Mouse (Mus musculus) olfactory bulb, adult 2 months (tissue): ENCODE measurements around the gene Stap2.

Source experiments
- CTCF ChIP-seq: fragments of 200-500 bp; IDR thresholded peaks from 2 replicates; pipeline ENCODE4 v1.5.1; 2012; ENCODE audit warnings: low read depth, mild to moderate bottlenecking, low read length, moderate library complexity; ENCODE audit not compliant: insufficient read depth
- POLR2A ChIP-seq: fragments of 200-500 bp; IDR thresholded peaks from 2 replicates; pipeline ENCODE4 v1.6.1; 2012; ENCODE audit warnings: mild to moderate bottlenecking, low read depth, low read length, moderate library complexity; ENCODE audit not compliant: insufficient read depth

DNA sequence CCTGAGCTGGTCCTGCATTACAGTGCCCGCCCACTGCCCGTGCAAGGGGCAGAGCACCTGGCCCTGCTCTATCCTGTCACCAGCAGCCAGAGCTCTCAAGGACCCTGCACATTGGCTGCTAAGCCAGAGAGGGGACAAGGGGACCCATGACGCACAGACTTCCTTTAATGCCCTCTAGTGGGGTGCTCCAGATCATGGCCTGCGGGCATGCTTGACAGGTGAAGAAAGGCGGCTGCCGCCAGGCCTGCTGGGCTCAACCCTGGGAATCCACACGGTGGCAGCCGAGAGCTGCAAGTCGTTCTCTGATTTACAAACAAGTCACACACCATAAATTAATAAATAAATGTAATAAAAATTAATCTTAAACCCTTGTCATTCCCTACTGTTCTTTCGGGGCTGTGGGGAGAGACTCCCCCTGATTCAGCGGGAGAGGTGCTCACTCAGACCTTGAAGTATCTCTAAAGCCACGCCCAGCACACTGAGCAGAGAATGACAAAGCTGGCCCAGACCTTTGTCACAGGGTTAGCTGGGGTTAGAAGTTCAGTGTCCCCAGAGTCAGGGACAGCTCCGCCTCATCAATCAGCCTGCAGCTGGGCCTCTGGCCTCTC, 29.0 kb downstream of the Stap2 start:
- TF ChIP-seq POLR2A (no peak), CTCF (peak; percentile 49)
